Mouse (Mus musculus) hindbrain, embryonic 15.5 days (tissue): ENCODE results near the gene Sspo. TPM values are rescaled to one million over a fixed set of nuclear protein-coding genes. Genes with fewer than 3 reads are reported as not detected.

Experiments used
- microRNA-seq: library from miRNA; unstranded; fragments of <30 nt; microRNA quantifications from one replicate; pipeline ENCODE4, GENCODE M21; 2016
- polyA plus RNA-seq: library from polyadenylated mRNA; unstranded; fragments of >200 nt; fragmentation: Nextera tagmentation; extraction: Ambion mirVana; gene quantifications from 2 replicates; pipeline ENCODE4 v1.2.1, GENCODE M21; 2015

Gene Sspo
- polyA plus RNA-seq, 1 experiment from 2014 or later: 0.78 TPM

Small RNAs within 50 kb of the gene (microRNA-seq; reads per million reads assigned to microRNA genes)
- gene Gm24325: not detected

Other genes starting within 250 kb of the Sspo start
- 26.1 and 27.8 TPM in 2 replicates for gene Krba1, start 52.6 kb upstream of the Sspo start, polyA plus RNA-seq
- gene Zfp467, start 2.4 kb upstream of the Sspo start, polyA plus RNA-seq: 27.8 and 30.7 TPM in 2 replicates
- gene Atp6v0e2, start 89.4 kb downstream of the Sspo start, polyA plus RNA-seq: 296 and 311 TPM in 2 replicates
- gene Lrrc61, start 106.6 kb downstream of the Sspo start, polyA plus RNA-seq: 24.8 and 29.2 TPM in 2 replicates
- gene Rarres2, start 124.6 kb downstream of the Sspo start, polyA plus RNA-seq: 5.1 and 7.6 TPM in 2 replicates
- not detected in 2 replicates for gene Gm45021, start 141.4 kb downstream of the Sspo start, polyA plus RNA-seq
- gene Repin1, start 145.7 kb downstream of the Sspo start, polyA plus RNA-seq: 44.3 and 46.1 TPM in 2 replicates
- 1.0 TPM in 1 of 2 replicates, not detected in the other for gene Gm44965, start 145.7 kb downstream of the Sspo start, polyA plus RNA-seq
- 13.5 and 14.5 TPM in 2 replicates for gene Zfp775, start 153.8 kb downstream of the Sspo start, polyA plus RNA-seq
- 26.4 and 27.1 TPM in 2 replicates for gene AI854703, start 178.5 kb downstream of the Sspo start, polyA plus RNA-seq
- 0.56 TPM in 2 replicates for gene Gimap8, start 199.0 kb downstream of the Sspo start, polyA plus RNA-seq
- 1.6 and 1.7 TPM in 2 replicates for gene Gimap9, start 227.9 kb downstream of the Sspo start, polyA plus RNA-seq
- 1.1 and 1.4 TPM in 2 replicates for gene Gimap4, start 236.3 kb downstream of the Sspo start, polyA plus RNA-seq